Mouse (Mus musculus) embryonic fibroblast, embryonic 13.5 days (primary cell): Measurements from ENCODE around the gene Rsph14.

ENCODE experiments used
- CTCF ChIP-seq: IDR thresholded peaks from 2 replicates; pipeline ENCODE4 v1.5.1; 2011; ENCODE audit warnings: mild to moderate bottlenecking, control low read depth, low read length, moderate library complexity, borderline replicate concordance; ENCODE audit not compliant: insufficient read depth
- POLR2A ChIP-seq: IDR thresholded peaks from 2 replicates; pipeline ENCODE4 v1.6.1; 2011; ENCODE audit warnings: low read depth, mild to moderate bottlenecking, control low read depth, low read length, moderate library complexity

GRCm38 (mm10) chr10:74929578-74929977 lies 102.8 kb downstream of the Rsph14 start:
- TF ChIP-seq CTCF = peak; percentile 37; the same call in 1 of the 2 replicates
- no peak for TF ChIP-seq POLR2A
